Mouse (Mus musculus) adrenal gland (tissue): Measurements from ENCODE around the gene Hist1h2bb.
"Not testable (repeated sequence)": the region's sequence is repeated elsewhere in the genome, so short reads cannot be mapped to it uniquely, and the experiment has no call there.

ENCODE experiments used
- intact Hi-C: fragments of 180-260 bp; cut with DNase I; formaldehyde crosslinking; loops from one replicate; pipeline ENCODE4 v1.15.1; 2025
- long read RNA-seq, 2 experiments: library from polyadenylated mRNA; unstranded; transcript quantifications; one replicate each; pipeline ENCODE4 v2.0.0; 2020; ENCODE audit warnings: borderline replicate concordance in 1 of 2; ENCODE audit not compliant: insufficient replicate concordance in 1 of 2

Gene Hist1h2bb
- long read RNA-seq, experiment 1 = 0 reads
- long read RNA-seq, experiment 2, partial matches to known transcripts = 0 of 1 reads
- long read RNA-seq, experiment 2, other reads (novel, unspliced or antisense) = 1 of 1 reads

DNA sequence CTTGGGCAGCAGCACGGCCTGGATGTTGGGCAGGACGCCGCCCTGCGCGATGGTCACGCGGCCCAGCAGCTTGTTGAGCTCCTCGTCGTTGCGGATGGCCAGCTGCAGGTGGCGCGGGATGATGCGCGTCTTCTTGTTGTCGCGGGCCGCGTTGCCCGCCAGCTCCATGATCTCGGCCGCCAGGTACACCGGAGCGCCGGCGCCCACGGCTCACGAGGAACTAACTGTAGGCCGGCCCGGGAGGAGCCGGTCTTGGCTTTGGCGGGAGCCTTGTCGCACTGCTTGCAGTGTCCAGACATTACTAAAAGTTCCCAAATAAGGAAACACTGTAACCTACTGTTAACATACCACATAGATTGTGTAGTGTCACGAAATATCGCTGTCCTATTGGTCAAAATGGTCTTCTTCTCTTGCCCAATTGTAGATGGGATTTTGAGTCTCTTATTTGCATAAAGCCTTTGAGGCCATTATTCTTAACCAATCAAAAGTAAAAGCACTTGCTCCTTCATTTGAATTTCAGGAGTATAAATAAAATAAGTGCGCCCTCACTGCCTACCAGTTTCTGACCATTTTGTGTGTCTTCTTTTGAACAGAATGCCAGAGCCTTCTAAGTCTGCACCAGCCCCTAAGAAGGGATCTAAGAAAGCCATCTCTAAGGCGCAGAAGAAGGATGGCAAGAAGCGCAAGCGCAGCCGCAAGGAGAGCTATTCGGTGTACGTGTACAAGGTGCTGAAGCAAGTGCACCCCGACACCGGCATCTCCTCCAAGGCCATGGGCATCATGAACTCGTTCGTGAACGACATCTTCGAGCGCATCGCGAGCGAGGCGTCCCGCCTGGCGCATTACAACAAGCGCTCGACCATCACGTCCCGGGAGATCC lies at the start of gene Hist1h2bb:
Gene Hist1h2bb, plus strand, starts transcription at position 534 of the 880 bp plus-strand sequence.
- intact Hi-C loops = loop anchor here (5.0 to 10.0 kb wide), 2 partner anchors 322 to 1704 kb away; partner anchors contain the start of genes Abt1, Hist1h2ag, Hist1h2bj and Hist1h4i

DNA sequence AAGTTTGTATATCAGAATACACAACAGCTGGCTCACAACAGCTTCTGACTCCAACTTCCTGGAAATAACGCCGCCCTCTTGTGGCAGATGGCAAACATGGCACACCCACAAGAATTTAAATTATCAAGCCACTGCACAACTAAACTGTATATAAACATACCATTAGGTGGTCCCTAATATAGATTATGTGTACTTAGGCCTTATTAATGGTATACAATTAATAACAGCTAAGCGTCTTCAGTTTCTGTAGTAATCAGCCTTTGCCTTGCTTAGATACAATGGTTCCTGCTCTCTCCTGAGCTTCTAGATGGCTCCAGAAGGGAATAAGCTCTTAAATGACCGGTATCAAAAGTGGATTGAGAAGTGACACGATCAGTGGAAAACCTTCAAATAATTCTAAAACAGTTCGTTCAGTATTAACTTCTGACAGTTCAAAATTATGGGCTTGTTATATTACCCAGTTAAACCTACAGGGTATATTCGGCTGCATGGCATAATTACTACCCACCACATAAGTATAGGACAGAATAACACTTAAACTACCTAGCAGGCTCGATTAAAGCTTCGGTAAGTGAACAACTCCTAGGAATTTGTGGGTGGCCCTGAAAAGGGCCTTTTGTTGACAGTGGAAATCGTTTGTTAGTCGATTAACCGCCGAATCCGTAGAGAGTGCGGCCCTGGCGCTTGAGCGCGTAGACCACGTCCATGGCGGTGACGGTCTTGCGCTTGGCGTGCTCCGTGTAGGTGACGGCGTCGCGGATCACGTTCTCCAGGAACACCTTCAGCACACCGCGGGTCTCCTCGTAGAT lies 48.8 kb upstream of the Hist1h2bb start:
- intact Hi-C loops = loop anchor here (1.0 kb wide), 1 partner anchor 12 kb away; no protein-coding TSS in a partner anchor

DNA sequence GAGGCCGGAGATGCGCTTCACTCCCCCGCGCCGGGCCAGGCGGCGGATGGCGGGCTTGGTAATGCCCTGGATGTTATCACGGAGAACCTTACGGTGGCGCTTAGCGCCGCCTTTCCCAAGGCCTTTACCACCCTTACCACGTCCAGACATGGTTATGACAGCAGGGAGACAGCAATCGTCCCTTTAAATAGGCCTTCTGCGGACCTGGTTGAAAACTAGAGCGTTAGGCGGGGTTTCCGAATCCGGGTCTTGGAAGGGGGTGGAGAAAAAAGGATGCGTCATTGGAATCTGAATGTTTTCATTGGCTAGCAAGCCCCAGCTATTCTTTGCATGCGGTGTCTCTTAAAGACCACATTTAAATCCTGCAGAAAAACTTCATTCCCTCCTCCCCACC lies 48.2 kb upstream of the Hist1h2bb start, which contains the start of gene Hist1h4c:
Gene Hist1h4c, minus strand, starts transcription at position 155 of the 394 bp plus-strand sequence.
- intact Hi-C loops = loop anchor here (1.0 kb wide), 1 partner anchor 13 kb away; no protein-coding TSS in a partner anchor

DNA sequence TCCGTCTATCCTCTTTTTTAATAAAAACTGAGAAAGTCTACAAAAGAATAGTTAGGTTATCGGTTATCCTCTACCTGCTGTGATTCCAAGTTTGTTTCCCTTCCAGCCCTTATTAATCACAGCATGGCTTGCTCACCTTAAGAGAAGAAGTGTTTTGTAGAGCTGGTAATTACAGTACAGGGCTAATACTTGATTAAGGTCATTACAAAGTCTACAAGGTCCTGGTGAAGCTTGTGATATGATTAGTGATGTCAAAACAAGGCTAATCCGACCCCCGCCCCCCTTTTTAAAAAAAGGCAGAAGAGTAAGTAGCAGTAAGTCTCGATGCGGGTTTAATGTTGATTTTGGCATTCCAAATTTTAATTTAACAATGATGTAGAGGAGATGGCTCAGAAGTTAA lies 47.5 kb upstream of the Hist1h2bb start:
- intact Hi-C loops = loop anchor here (1.0 kb wide), 1 partner anchor 14 kb away; no protein-coding TSS in a partner anchor

DNA sequence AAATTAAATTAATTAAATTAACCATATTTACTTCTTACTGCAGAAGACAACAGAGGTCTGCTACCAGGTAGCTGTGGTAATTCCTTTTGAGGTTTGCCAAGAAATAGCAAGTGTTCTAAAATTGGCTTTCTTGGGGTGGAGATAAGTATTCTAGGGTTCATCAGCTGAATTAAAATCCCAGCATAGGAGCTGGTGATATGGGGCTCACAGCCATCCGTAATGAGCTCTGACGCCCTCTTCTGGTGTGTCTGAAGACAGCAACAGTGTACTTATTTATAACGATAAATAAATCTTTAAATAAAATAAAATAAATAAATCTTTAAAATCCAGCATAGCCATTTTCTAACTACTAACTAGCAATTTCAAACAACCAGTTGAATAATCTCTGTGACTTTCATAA lies 46.8 kb upstream of the Hist1h2bb start:
- intact Hi-C loops = no loop called here

DNA sequence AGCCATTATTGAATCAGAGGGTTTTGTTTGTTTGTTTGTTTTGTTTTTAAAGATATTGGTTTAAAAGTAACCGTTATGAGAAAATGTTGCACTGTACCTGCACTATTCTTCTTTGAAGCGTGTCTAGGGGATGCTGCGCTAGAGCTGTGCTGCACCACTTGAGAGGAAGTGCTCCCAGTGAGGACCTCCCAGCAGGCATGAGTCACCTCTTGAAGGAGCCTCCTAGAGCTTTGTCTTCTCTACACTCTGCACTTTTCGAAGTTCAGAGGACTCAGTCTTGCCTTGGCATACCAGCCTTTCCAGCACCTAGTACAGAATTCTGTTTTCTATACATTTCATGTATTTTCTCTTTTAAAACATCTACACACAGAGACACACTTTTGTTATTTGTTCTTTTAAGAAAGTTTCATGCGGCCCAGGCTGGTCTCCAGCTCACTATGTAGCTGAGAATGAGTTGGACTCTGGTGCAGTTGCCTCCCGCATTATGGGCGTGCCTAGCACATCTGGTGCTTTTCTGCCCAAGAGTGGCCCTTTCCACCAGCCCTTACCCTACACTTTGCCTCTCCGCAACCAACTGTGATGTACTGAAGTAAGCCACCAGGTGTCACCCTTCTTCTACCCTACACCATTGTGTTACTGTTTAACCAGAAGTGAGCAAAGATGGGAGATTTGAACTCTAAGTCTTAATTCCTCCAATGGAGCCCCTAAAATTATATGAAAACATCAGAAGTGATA lies 45.6 kb upstream of the Hist1h2bb start:
- intact Hi-C loops = loop anchor here (1.0 kb wide), 1 partner anchor 33 kb away; no protein-coding TSS in a partner anchor

DNA sequence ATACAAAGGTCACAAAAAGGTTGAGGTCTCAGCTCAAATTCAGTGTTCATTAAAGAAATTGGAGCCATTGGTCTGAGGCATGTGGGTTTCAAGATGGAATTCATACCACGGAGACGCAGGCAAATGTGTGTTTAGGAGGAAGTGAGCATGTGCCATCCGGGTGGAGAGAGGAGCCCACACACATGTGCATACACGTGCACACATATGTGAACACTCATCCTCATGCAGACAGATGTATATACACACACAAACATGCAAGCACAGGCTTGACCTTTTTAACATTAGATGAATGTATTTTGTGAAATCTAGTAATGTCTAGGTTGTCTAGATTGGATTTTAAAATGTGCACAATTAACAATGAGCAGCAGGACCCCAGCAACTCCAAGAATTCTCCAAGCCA lies 44.3 kb upstream of the Hist1h2bb start:
- intact Hi-C loops = no loop called here

DNA sequence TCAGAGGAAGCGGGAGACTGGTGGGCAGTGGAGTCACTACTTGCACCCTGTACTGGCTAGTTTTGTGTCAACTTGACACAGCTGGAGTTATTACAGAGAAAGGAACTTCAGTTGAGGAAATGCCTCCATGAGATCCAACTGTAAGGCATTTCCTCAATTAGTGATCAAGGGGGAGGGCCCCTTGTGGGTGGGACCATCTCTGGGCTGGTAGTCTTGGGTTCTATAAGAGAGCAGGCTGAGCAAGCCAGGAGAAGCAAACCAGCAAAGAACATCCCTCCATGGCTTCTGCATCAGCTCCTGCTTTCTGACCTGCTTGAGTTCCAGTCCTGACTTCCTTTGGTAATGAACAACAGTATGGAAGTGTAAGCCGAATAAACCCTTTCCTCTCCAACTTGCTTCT lies 43.7 kb upstream of the Hist1h2bb start:
- intact Hi-C loops = not testable (repeated sequence)

DNA sequence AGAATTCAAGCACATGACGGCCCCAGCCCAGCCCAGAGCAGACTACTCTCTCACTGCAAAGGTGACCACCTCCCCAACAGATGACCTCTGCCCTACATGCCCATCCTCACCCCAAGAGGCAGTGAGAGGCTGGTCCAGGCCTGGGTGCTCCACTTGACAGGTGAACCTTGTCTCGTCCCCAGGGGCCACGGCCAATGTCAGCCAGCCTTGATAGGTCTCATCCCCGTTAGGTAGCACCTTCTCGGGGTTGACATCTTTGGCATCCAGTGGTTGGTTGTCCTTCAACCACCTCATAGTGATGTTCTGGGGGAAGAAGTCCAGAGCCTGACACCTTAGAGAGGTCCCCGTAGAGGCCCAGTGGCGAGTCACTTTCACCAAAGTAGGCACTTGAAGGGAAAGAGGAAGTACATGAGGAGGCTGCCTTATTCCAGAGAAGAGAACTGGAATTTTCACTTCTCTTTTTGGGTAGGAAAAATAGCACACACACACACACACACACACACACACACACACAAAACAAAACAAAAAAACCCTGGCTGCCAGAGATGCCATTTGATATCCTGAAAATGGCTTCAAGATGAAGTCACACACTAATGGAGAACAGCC lies 40.7 kb upstream of the Hist1h2bb start:
- intact Hi-C loops = no loop called here

DNA sequence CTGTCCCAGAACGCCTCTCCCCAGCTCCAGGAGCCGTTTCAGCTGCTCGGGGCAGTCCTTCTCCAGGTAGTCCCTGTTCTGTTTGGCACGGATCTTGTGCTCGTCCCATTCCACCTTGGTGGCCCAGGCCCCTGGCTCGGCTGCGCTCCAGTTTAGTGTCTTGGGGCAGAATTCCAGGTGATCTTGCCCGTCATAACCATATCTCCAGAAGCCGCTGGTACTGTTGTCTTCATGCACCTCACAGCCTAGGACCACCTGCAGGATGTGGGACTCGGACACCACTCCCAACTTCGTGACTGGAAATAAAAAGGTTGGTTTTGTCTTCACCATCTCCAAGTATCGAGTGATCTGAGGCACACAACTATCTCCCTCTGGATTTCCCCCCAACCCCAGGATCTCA lies 39.8 kb upstream of the Hist1h2bb start:
- intact Hi-C loops = no loop called here

DNA sequence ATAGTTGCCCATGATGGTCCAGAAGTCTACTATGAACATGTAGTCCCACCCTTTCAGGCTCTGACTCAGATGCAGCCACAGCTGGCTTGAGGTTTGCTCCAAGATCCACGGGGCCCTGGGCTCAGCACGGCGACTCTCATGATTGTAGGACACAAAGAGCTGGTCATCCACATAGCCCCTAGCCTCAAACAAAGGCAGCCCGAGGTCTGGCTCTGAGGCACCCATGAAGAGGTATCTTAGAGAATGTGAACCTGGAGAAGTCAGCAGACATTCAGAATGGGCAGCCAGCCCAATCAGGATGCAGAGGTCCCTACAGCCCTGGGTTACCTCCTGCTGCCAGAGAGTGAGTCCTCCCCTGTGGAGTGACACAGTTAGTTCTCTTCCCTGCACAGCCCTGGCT lies 38.5 kb upstream of the Hist1h2bb start:
- intact Hi-C loops = no loop called here

DNA sequence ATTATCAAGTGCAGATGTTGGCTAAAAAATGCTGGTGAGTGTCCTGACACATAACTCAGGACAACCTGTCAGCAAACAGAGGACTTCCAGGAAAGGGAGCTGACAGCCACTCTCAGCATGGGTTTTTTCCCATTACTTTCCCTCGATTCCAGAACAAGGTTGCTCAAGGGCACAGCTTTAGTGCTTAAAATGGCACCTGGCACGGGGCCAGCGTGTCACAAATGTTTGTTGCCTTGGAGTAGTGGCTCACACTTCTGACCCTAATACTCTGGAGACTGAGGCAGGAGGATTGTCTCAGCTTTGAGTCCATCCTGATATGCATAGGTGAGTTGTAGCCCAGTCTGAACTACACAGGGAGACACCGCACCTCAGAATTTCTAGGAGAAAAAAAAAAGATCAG lies 37.9 kb upstream of the Hist1h2bb start:
- intact Hi-C loops = no loop called here

DNA sequence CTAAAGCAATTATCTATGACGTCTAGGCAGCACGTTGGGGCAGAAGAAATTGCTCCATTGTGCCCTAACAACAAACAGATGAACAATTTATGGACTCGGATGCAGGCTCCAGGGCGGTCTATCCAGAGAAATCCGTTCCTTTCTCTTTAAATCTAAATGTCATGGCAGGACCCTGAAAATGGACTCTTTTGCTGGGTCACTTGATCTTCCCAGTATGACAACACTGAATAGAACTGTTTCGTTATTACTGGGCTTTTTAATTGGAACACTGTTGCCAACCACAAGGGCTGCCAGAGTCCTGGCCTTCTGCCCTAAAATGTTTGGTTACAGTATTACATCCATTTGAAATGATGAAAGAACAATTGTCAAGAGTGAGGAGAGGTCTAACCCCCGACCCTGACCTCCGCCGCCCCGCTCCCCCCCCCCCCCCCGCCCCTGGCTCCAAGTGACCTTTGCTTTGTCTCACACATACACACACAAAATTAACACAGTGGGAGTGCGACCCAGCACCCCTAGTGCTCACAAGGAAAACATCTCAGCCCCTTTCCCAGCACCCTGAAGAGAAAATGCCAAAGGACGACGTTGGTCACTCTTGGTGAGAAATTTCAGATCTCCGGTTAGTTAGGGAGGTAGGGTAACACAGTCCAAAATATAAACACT lies 36.7 kb upstream of the Hist1h2bb start:
- intact Hi-C loops = no loop called here

DNA sequence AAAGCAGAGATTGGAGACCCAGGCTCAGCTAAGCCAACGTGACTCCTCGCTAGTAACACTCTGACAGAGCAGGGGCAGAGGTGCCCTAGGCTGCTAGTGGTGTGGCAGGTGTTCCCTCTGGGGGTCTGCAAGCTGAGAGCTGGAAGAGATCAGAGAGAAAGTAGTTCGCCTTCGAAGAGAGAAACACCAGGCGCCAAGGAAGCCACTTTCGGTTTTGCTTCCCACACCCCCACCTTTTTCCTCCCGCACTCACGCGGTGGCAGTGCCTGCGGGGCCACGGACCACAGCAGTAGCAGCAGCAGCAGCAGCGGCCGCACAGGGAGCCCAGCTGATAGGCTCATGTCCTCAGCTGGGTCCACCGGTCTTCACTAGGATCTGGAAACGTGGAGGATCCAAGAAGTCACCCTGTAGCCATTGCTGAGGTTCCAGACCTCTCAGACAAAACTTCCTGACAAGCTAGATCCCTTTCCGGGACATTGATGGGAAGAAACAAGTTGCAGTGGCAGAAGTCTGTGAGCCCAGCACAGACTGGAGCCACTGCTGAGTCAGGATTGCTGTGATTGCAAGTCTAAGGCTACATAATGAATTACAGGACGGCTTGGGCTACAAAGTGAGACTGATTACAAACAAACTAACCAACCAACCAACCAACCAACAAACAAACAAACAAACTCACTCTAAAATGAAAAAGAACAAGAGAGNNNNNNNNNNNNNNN lies 36.0 kb upstream of the Hist1h2bb start, which contains the start of gene Hfe:
Gene Hfe, minus strand, starts transcription at position 481 of the 716 bp plus-strand sequence.
- intact Hi-C loops = no loop called here

DNA sequence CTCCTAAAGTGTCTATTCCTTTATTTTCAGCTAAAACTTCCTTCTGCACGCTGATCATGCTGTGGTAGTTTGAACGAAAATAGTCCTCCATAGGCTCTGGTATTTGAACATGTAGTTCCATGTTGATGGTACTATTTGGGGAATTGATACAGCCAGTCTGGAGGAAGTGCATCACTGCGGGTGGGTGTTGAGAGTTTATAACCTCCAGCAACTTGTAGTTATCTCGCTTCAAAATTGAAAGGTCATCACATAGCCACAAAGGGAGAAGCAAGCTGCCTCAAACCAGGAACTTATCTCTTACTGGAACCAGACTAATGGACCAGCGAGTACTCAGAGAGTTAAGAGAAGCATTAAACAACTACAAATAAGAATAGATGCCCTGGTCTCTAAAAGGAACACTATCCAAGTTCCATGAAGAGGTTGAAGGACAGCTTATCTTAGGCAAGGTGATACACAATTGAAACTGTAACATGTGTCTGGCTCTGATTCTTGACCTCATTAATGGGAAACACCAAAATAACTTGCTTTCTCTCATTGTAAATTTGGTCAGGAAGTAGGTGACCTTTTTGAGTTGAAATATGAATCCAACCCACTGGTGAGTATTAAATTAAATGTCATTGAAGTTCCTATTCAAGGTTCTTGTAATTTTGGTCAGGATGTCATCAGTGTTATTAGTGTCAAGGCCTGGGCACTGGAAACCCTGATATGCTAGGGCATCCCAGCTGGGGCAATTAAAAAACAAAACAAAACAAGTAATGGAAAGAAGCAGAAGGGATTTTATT lies 30.1 kb upstream of the Hist1h2bb start:
- intact Hi-C loops = no loop called here

DNA sequence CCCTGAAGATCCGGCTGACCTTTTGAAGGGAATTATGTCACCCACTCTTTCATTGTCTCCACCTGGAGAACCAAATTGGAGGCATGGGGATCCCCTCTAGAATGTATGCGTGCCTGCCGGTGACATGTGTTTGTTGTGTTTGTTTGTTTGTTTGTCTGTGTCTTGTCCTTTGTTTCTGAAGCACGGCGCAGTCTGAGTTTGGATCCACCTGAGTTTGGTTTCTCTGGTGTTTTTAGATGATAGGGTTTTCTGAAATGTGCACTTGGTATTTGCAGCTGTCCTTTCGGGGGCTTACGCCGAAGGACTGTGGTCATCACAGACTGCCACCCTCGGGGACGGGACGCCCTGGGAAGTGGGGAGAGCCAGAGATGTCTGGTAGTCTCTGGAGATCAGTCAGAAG lies 29.4 kb upstream of the Hist1h2bb start:
- intact Hi-C loops = no loop called here

DNA sequence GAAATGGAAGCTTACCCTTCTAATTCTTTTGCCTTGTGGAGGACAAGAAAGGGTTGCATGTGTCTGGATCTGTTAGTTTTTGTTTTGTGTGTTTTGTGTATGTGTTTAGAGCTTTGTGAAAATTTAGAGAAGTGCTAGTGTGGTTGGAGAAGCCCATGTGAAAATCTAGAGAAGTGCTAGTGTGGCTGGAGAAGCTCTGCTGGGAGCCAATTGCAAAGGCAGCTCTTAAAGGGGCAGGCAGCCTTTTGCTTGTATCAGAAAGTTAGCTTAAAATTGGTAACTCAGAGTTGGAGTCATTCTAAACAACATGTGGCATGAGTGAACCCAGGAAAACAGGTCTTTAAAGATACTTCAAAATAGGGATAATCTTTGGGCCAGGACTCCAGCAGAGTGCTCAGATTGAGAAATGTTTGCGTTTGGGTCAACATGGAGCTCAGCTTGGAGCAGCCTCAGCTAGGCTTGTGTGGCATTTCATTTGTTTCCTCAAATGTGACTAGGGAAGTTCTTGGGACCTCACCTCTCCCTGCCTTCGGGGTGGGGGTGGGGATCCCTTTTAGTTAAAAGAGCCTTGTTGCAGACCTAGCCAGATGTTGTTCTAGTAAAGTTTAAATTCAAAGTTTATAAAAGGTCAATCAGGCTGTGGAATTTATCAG lies 28.8 kb upstream of the Hist1h2bb start:
- intact Hi-C loops = not testable (repeated sequence)

DNA sequence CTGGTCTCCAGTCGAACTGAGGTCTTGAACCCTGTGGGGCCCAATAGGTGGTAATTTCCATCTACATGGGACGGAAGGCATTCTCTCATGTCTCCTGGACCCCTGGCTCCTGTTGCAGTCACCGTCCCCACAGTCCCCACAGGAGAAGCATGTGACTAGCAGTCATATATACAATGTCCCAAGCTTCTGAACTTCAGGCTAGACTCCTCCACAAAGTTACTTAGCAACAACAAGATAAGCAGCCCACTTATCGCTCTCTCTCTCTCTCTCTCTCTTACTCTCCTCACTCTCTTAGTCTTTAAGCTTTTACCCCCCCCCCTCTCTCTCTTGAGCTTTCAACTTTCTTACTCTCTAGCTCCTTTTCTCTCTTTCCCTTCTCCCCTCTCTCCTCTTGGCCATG lies 22.3 kb upstream of the Hist1h2bb start:
- intact Hi-C loops = no loop called here
